8 mouse cellular contexts compared by ENCODE assay signal in the genomic region with DNA sequence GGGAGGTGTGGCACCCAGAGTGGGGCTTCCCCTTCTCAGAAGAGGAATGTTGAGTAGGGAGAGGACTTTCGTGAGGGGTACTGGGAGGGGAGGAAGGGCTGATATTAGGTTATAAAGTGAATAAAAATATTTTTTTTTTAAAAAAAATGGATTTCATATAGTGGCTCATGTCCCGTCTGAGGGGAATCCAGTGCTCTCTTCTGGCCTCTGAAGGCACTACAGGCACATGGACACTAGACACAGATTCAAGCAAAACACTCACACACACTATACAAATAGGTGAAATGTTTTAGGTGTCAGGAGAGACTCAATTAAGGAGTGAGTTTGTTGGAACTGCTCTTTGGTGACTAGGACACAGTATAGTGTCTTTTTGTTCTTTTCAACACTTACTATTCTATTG. TPM values are rescaled to one million over a fixed set of nuclear protein-coding genes. Genes with fewer than 3 reads are reported as not detected.
A peak's percentile ranks its signal among the peaks of the same experiment; 100 is the strongest.
DNase-seq lines count a peak whose midpoint lies in the region; ATAC-seq lines count a peak whose summit lies in the region.

No protein-coding gene starts in this region.

- H3K4me2 ChIP-seq in heart, embryonic 14.5 days (ENCODE audit: low read length) = peak overlapping the region; percentile 82
- peak overlapping the region; percentile 69 for H3K4me2 ChIP-seq in hindbrain, embryonic 14.5 days (replicated peaks)
- H3K4me2 ChIP-seq in midbrain, embryonic 11.5 days = peak overlapping the region; percentile 84

- peaks cover 7 to 21% of the 10 kb centered on the region in 2 experiments for H3K4me1 ChIP-seq in heart, embryonic 14.5 days (ENCODE audit: control insufficient read depth in 2 of 2, insufficient read depth in 2 of 2, low read length in 2 of 2)
- peaks cover 22% of the 10 kb centered on the region for H3K4me1 ChIP-seq in hindbrain, embryonic 14.5 days (replicated peaks; ENCODE audit: control insufficient read depth, insufficient read depth, low read length)
- H3K4me1 ChIP-seq in midbrain, embryonic 11.5 days (ENCODE audit: control insufficient read depth, insufficient read depth, low read length) = peaks cover 20% of the 10 kb centered on the region

- no peak overlapping the region for H3K27ac ChIP-seq in heart, embryonic 14.5 days (replicated peaks in 1 of 2; ENCODE audit: control insufficient read depth in 1 of 2, insufficient read depth in 1 of 2, low read depth in 2 of 2, low read length in 2 of 2)
- no peak overlapping the region for H3K27ac ChIP-seq in hindbrain, embryonic 14.5 days
- H3K27ac ChIP-seq in midbrain, embryonic 11.5 days (ENCODE audit: low read depth, low read length) = no peak overlapping the region

- H3K9ac ChIP-seq in heart, embryonic 14.5 days (ENCODE audit: low read length) = peak overlapping the region; percentile 78; the same call in 1 of the 2 replicates
- peak overlapping the region; percentile 93 for H3K9ac ChIP-seq in hindbrain, embryonic 14.5 days
- peak overlapping the region; percentile 87 for H3K9ac ChIP-seq in midbrain, embryonic 11.5 days (ENCODE audit: low read length)

- H3K4me3 ChIP-seq in heart, embryonic 14.5 days (ENCODE audit: control insufficient read depth in 1 of 2, insufficient read depth in 1 of 2, low read depth in 1 of 2, low read length in 2 of 2) = no peak overlapping the region
- H3K4me3 ChIP-seq in hindbrain, embryonic 14.5 days (replicated peaks; ENCODE audit: low read length) = peak overlapping the region; percentile 88
- H3K4me3 ChIP-seq in midbrain, embryonic 11.5 days (ENCODE audit: low read depth, low read length) = peak overlapping the region; percentile 80

- 35% methylated on average over 2 of the region's 2 CpGs for WGBS in heart, embryonic 14.5 days
- 49% methylated on average over 2 of the region's 2 CpGs for WGBS in hindbrain, embryonic 14.5 days
- whole genome bisulfite sequencing in midbrain, embryonic 11.5 days = 80% methylated on average over 2 of the region's 2 CpGs

- H3K9me3 ChIP-seq in heart, embryonic 14.5 days (ENCODE audit: control insufficient read depth, low read length) = peaks cover 5% of the 10 kb centered on the region; the same call in 1 of the 2 replicates
- no peaks in the 10 kb centered on the region for H3K9me3 ChIP-seq in hindbrain, embryonic 14.5 days (ENCODE audit: control insufficient read depth, low read length)
- H3K9me3 ChIP-seq in midbrain, embryonic 11.5 days (ENCODE audit: control insufficient read depth, low read length) = no peaks in the 10 kb centered on the region

- no peak for DNase-seq in heart, postnatal 10 days
- peak; percentile 16 for DNase-seq in MN1 (ENCODE audit: low spot score)
- no peak for DNase-seq in hindbrain, embryonic 14.5 days (ENCODE audit: low spot score)
- no peak for DNase-seq in midbrain, embryonic 11.5 days (ENCODE audit: low spot score, missing footprints)
- no peak for DNase-seq in urinary bladder, postnatal 25 days (ENCODE audit: low spot score)
- no peak for DNase-seq in right cerebral cortex, postnatal 25 days
- DNase-seq in adrenal gland, postnatal 4 days (ENCODE audit: low spot score in 2 of 2) = no peak

- no peaks in the 10 kb centered on the region for H3K27me3 ChIP-seq in heart, embryonic 14.5 days (ENCODE audit: control insufficient read depth, insufficient read depth, low read length)
- no peaks in the 10 kb centered on the region for H3K27me3 ChIP-seq in hindbrain, embryonic 14.5 days (ENCODE audit: control insufficient read depth, insufficient read depth, low read length)
- no peaks in the 10 kb centered on the region for H3K27me3 ChIP-seq in midbrain, embryonic 11.5 days (ENCODE audit: control insufficient read depth, insufficient read depth, low read length)

- no peak for ATAC-seq in heart, embryonic 14.5 days (ENCODE audit: insufficient number of reproducible peaks, insufficient read depth, low FRiP score, low read depth)
- ATAC-seq in hindbrain, embryonic 14.5 days (ENCODE audit: low FRiP score) = no peak
- ATAC-seq in midbrain, embryonic 11.5 days (ENCODE audit: low FRiP score) = no peak

- peaks cover 32% of the 10 kb centered on the region for H3K36me3 ChIP-seq in heart, embryonic 14.5 days (ENCODE audit: control insufficient read depth, insufficient read depth, low read length)
- peaks cover 34% of the 10 kb centered on the region for H3K36me3 ChIP-seq in hindbrain, embryonic 14.5 days (replicated peaks; ENCODE audit: control insufficient read depth, insufficient read depth)
- H3K36me3 ChIP-seq in midbrain, embryonic 11.5 days (ENCODE audit: control insufficient read depth, insufficient read depth, low read length) = peaks cover 7% of the 10 kb centered on the region

- intact Hi-C loops in heart, postnatal 10 days (cut with DNase I) = no loop called here

RNA-seq across cellular contexts. Expression of gene Capn10, which starts 1.8 kb away (rescaled TPM):
- 15.7 and 16.9 TPM in 2 replicates for polyA plus RNA-seq in heart, embryonic 14.5 days (2014; fragmentation: Nextera tagmentation; extraction: Ambion mirVana)
- total RNA-seq in heart, postnatal 10 days (2021) = 10 to 100 TPM in 1 of 2 experiments, 1 to 10 TPM in 1; 9.9 to 10.9 TPM
- 48.2 and 50.6 TPM in 2 replicates for polyA plus RNA-seq in hindbrain, embryonic 14.5 days (2014; fragmentation: Nextera tagmentation; extraction: Ambion mirVana)
- 34.5 and 40.4 TPM in 2 replicates for polyA plus RNA-seq in midbrain, embryonic 11.5 days (2014; fragmentation: Nextera tagmentation; extraction: Ambion mirVana)
- 10 to 100 TPM; 32.5 to 34.7 TPM for total RNA-seq in adrenal gland, postnatal 4 days (2021)

RNA-seq across cellular contexts. Expression of gene Gpr35, which starts 14.7 kb away (rescaled TPM):
- 0.44 and 0.54 TPM in 2 replicates for polyA plus RNA-seq in heart, embryonic 14.5 days (2014; fragmentation: Nextera tagmentation; extraction: Ambion mirVana)
- total RNA-seq in heart, postnatal 10 days (2021) = under 1 TPM; 0.29 to 0.45 TPM
- polyA plus RNA-seq in hindbrain, embryonic 14.5 days (2014; fragmentation: Nextera tagmentation; extraction: Ambion mirVana) = 0.32 and 0.98 TPM in 2 replicates
- 0.32 TPM in 1 of 2 replicates, not detected in the other for polyA plus RNA-seq in midbrain, embryonic 11.5 days (2014; fragmentation: Nextera tagmentation; extraction: Ambion mirVana)
- under 1 TPM; 0.62 to 0.76 TPM for total RNA-seq in adrenal gland, postnatal 4 days (2021)

RNA-seq across cellular contexts. Expression of gene Rnpepl1, which starts 25.4 kb away (rescaled TPM):
- 37.8 and 40.8 TPM in 2 replicates for polyA plus RNA-seq in heart, embryonic 14.5 days (2014; fragmentation: Nextera tagmentation; extraction: Ambion mirVana)
- total RNA-seq in heart, postnatal 10 days (2021) = 10 to 100 TPM; 77.3 to 79.2 TPM
- polyA plus RNA-seq in hindbrain, embryonic 14.5 days (2014; fragmentation: Nextera tagmentation; extraction: Ambion mirVana) = 29.1 and 29.2 TPM in 2 replicates
- polyA plus RNA-seq in midbrain, embryonic 11.5 days (2014; fragmentation: Nextera tagmentation; extraction: Ambion mirVana) = 13.3 TPM in 2 replicates
- total RNA-seq in adrenal gland, postnatal 4 days (2021) = 10 to 100 TPM; 74.3 to 74.6 TPM

RNA-seq across cellular contexts. Expression of gene Dusp28, which starts 29.2 kb away (rescaled TPM):
- polyA plus RNA-seq in heart, embryonic 14.5 days (2014; fragmentation: Nextera tagmentation; extraction: Ambion mirVana) = 15.6 and 16.5 TPM in 2 replicates
- total RNA-seq in heart, postnatal 10 days (2021) = 10 to 100 TPM; 11.5 to 12.8 TPM
- 12.2 and 12.4 TPM in 2 replicates for polyA plus RNA-seq in hindbrain, embryonic 14.5 days (2014; fragmentation: Nextera tagmentation; extraction: Ambion mirVana)
- 9.2 and 11.3 TPM in 2 replicates for polyA plus RNA-seq in midbrain, embryonic 11.5 days (2014; fragmentation: Nextera tagmentation; extraction: Ambion mirVana)
- 10 to 100 TPM; 11.6 to 13.2 TPM for total RNA-seq in adrenal gland, postnatal 4 days (2021)

RNA-seq across cellular contexts. Expression of gene Ankmy1, which starts 33.3 kb away (rescaled TPM):
- polyA plus RNA-seq in heart, embryonic 14.5 days (2014; fragmentation: Nextera tagmentation; extraction: Ambion mirVana) = 0.16 and 0.89 TPM in 2 replicates
- total RNA-seq in heart, postnatal 10 days (2021) = under 1 TPM in 1 of 2 experiments, not detected in 1; 0.32 TPM
- 1.2 and 1.5 TPM in 2 replicates for polyA plus RNA-seq in hindbrain, embryonic 14.5 days (2014; fragmentation: Nextera tagmentation; extraction: Ambion mirVana)
- 0.61 and 0.68 TPM in 2 replicates for polyA plus RNA-seq in midbrain, embryonic 11.5 days (2014; fragmentation: Nextera tagmentation; extraction: Ambion mirVana)
- total RNA-seq in adrenal gland, postnatal 4 days (2021) = 1 to 10 TPM; 1.2 TPM

Comparison
In these comparisons a context has a peak if more than half of its experiments do, and no peak if none do; other contexts are left out.
1. H3K4me3 ChIP-seq: peak in hindbrain, embryonic 14.5 days (single experiment) and midbrain, embryonic 11.5 days (single experiment); none in heart, embryonic 14.5 days (0 of 2).
2. Peak in every context shown above with its lines, with median percentiles within 50 percentile points of each other: H3K4me2 ChIP-seq and H3K9ac ChIP-seq.